Mouse (Mus musculus) heart, adult 2 months (tissue): ENCODE measurements at regions not wholly inside any gene's neighbourhood (a gene's known extent, or its start where the extent isn't known, plus 50 kb on each side); places are given as distances from the start of the nearest gene placed in this dataset.

Source experiments
- DNase-seq, 2 experiments: peaks; one replicate each; pipeline ENCODE4 v3.0.0; 2021
- H3K27ac ChIP-seq: fragments of 200-600 bp; 2 replicates; pipeline ENCODE4 v1.8.1; 2022
- H3K27me3 ChIP-seq: fragments of 200-500 bp; 2 replicates; pipeline ENCODE4 v1.6.1; 2012; ENCODE audit warnings: mild to moderate bottlenecking, low read length, inconsistent platforms, mixed read lengths; ENCODE audit not compliant: control insufficient read depth, insufficient read depth
- H3K36me3 ChIP-seq: fragments of 200-500 bp; 2 replicates; pipeline ENCODE4 v1.6.1; 2012; ENCODE audit warnings: low read length, inconsistent platforms; ENCODE audit not compliant: control insufficient read depth, insufficient read depth
- H3K4me1 ChIP-seq: fragments of 200-500 bp; 2 replicates; pipeline ENCODE4 v1.6.1; 2011; ENCODE audit warnings: low read length; ENCODE audit not compliant: control insufficient read depth, insufficient read depth
- H3K4me3 ChIP-seq: fragments of 200-600 bp; 2 replicates; pipeline ENCODE4 v1.8.1; 2022
- H3K79me2 ChIP-seq: fragments of 200-500 bp; replicated peaks from 2 replicates; pipeline ENCODE4 v1.6.1; 2012; ENCODE audit warnings: mild to moderate bottlenecking, inconsistent platforms, low read length, moderate library complexity, mixed read lengths; ENCODE audit not compliant: control insufficient read depth, insufficient read depth
- H3K9ac ChIP-seq: fragments of 200-500 bp; 2 replicates; pipeline ENCODE4 v1.6.1; 2012; ENCODE audit warnings: low read depth, mild to moderate bottlenecking, control low read depth, inconsistent platforms, low read length, mixed read lengths
- CTCF ChIP-seq: fragments of 200-600 bp; IDR thresholded peaks from 2 replicates; pipeline ENCODE4 v1.8.1; 2022; ENCODE audit warnings: antibody characterized with exemption, mild to moderate bottlenecking, moderate library complexity
- EP300 ChIP-seq: fragments of 200-500 bp; IDR thresholded peaks from 2 replicates; pipeline ENCODE4 v1.6.1; 2011; ENCODE audit warnings: low read depth, low read length, control low read depth; ENCODE audit not compliant: insufficient read depth
- POLR2A ChIP-seq: fragments of 200-500 bp; IDR thresholded peaks from 2 replicates; pipeline ENCODE4 v1.6.1; 2011; ENCODE audit warnings: mild to moderate bottlenecking, low read depth, low read length, control low read depth; ENCODE audit not compliant: insufficient read depth
- WGBS: fragments of 180-500 bp; shearing (Covaris S2); methylation state at CpG from one replicate; pipeline ENCODE4 v1.1.7; 2018; 5-methylcytosine and 5-hydroxymethylcytosine counted together
- intact Hi-C: fragments of 180-260 bp; cut with DNase I; formaldehyde crosslinking; loops from one replicate; pipeline ENCODE4 v1.15.1; 2025

GRCm38 (mm10) chr4:54084747-54085146 lies 258.9 kb downstream of the Tmem38b start:
- no peak overlapping the region for H3K4me3 ChIP-seq
- no peaks in the 10 kb centered on the region for H3K36me3 ChIP-seq
- intact Hi-C loops: no loop called here
- H3K27me3 ChIP-seq: no peaks in the 10 kb centered on the region
- no peak for DNase-seq
- no peaks in the 10 kb centered on the region for H3K4me1 ChIP-seq
- no peak overlapping the region for H3K9ac ChIP-seq
- H3K79me2 ChIP-seq: no peaks in the 10 kb centered on the region
- H3K27ac ChIP-seq: no peak overlapping the region
- 87% methylated on average over 6 of the region's 6 CpGs for WGBS
- TF ChIP-seq EP300 (no peak), CTCF (no peak), POLR2A (no peak)

- WGBS: 78% methylated on average over 7 of the region's 7 CpGs
Measured at GRCm38 (mm10) chr4:54094285-54094997, 268.6 kb downstream of the Tmem38b start.

GRCm38 (mm10) chr4:54095200-54095930 lies 269.5 kb downstream of the Tmem38b start:
- no peak overlapping the region for H3K9ac ChIP-seq
- no peak for TF ChIP-seq POLR2A
- TF ChIP-seq CTCF: no peak
- no peak for TF ChIP-seq EP300
- H3K27me3 ChIP-seq: no peaks in the 10 kb centered on the region
- no peak overlapping the region for H3K27ac ChIP-seq
- H3K79me2 ChIP-seq: no peaks in the 10 kb centered on the region
- DNase-seq: no peak
- WGBS: 65% methylated on average over 4 of the region's 4 CpGs
- no peaks in the 10 kb centered on the region for H3K36me3 ChIP-seq
- intact Hi-C loops: no loop called here
- no peaks in the 10 kb centered on the region for H3K4me1 ChIP-seq
- no peak overlapping the region for H3K4me3 ChIP-seq

More at GRCm38 (mm10) chr4:54094285-54094997, 268.6 kb downstream of the Tmem38b start:
- no peak for TF ChIP-seq CTCF
- no peak for TF ChIP-seq EP300
- no peak for TF ChIP-seq POLR2A
- no peaks in the 10 kb centered on the region for H3K4me1 ChIP-seq
- no peak overlapping the region for H3K9ac ChIP-seq
- H3K4me3 ChIP-seq: no peak overlapping the region
- no peaks in the 10 kb centered on the region for H3K27me3 ChIP-seq
- no peaks in the 10 kb centered on the region for H3K36me3 ChIP-seq
- intact Hi-C loops: no loop called here
- H3K27ac ChIP-seq: no peak overlapping the region
- H3K79me2 ChIP-seq: no peaks in the 10 kb centered on the region
- no peak for DNase-seq

GRCm38 (mm10) chr4:54097543-54097942 lies 271.7 kb downstream of the Tmem38b start:
- H3K79me2 ChIP-seq: no peaks in the 10 kb centered on the region
- intact Hi-C loops: no loop called here
- no peak overlapping the region for H3K4me3 ChIP-seq
- TF ChIP-seq POLR2A (no peak), EP300 (no peak), CTCF (no peak)
- no peak overlapping the region for H3K9ac ChIP-seq
- 46% methylated on average over 2 of the region's 2 CpGs for WGBS
- H3K4me1 ChIP-seq: no peaks in the 10 kb centered on the region
- H3K27me3 ChIP-seq: no peaks in the 10 kb centered on the region
- H3K27ac ChIP-seq: no peak overlapping the region
- DNase-seq: no peak
- no peaks in the 10 kb centered on the region for H3K36me3 ChIP-seq

- intact Hi-C loops: no loop called here
Measured at GRCm38 (mm10) chr4:54100282-54100681, 274.4 kb downstream of the Tmem38b start.

GRCm38 (mm10) chr4:54106976-54107375 lies 281.1 kb downstream of the Tmem38b start:
- Histone ChIP-seq H3K36me3 (no peaks in the 10 kb centered on the region), H3K9ac (no peak overlapping the region), H3K27me3 (no peaks in the 10 kb centered on the region), H3K79me2 (no peaks in the 10 kb centered on the region), H3K4me3 (no peak overlapping the region), H3K4me1 (no peaks in the 10 kb centered on the region), H3K27ac (no peak overlapping the region)
- WGBS: 63% methylated on average over 4 of the region's 4 CpGs
- intact Hi-C loops: no loop called here
- TF ChIP-seq CTCF (no peak), EP300 (no peak), POLR2A (no peak)
- DNase-seq: no peak

More at GRCm38 (mm10) chr4:54100282-54100681, 274.4 kb downstream of the Tmem38b start:
- H3K27me3 ChIP-seq: no peaks in the 10 kb centered on the region
- H3K9ac ChIP-seq: no peak overlapping the region
- DNase-seq: no peak
- H3K36me3 ChIP-seq: no peaks in the 10 kb centered on the region
- H3K4me1 ChIP-seq: no peaks in the 10 kb centered on the region
- H3K27ac ChIP-seq: no peak overlapping the region
- H3K79me2 ChIP-seq: no peaks in the 10 kb centered on the region
- H3K4me3 ChIP-seq: no peak overlapping the region
- TF ChIP-seq POLR2A (no peak), CTCF (no peak), EP300 (no peak)
